Mouse (Mus musculus) fibroblast of lung, adult 2 months (primary cell): ENCODE data around the gene Olfr1265.

ENCODE experiments used
- DNase-seq: peaks from one replicate; pipeline ENCODE4 v3.0.0-alpha.2; 2011; ENCODE audit warnings: low read depth

Olfr1265 gene

DNA sequence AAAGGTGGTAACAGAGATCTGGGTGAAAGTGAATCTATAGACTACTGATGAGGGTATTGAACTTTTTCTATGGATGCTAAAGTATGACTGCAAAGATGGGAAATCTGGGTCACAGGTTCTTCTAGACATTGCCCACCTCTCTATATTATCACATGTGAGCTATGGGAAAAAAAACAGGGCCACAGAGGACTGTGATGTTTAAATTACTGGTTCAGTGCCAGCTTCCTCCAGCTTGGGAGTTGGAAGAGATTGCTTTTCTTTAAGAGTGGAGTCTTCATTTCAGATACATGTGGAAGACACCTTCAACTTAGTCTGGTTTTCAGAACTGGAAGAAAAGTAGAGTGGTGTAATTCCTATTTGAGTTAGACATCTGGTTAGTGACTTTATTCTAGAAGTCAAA, at the start of gene Olfr1265:
Gene Olfr1265, plus strand, starts transcription at position 301 of the 400 bp plus-strand sequence.
- no peak for DNase-seq

- DNase-seq, result no peak
These were observed 44.2 kb upstream of the Olfr1265 start, which contains the start of gene Olfr1261 for GRCm38 (mm10) chr2:89990921-89991320. TSS of gene Olfr1261 (plus strand) at chr2:89991221.

GRCm38 (mm10) chr2:89999845-90000244, 35.3 kb upstream of the Olfr1265 start, which contains the start of gene Olfr1262:
TSS of gene Olfr1262 (plus strand) at chr2:90000145.
- no peak for DNase-seq

- DNase-seq, result no peak
These were observed 23.3 kb upstream of the Olfr1265 start, which contains the start of gene Olfr1263 for GRCm38 (mm10) chr2:90011831-90012230. TSS of gene Olfr1263 (plus strand) at chr2:90012131.

GRCm38 (mm10) chr2:90025477-90025876, 9.7 kb upstream of the Olfr1265 start, which contains the start of gene Olfr1264:
TSS of gene Olfr1264 (minus strand) at chr2:90025577.
- DNase-seq, result no peak

GRCm38 (mm10) chr2:90063494-90063893, 28.4 kb downstream of the Olfr1265 start, which contains the start of gene Olfr140:
TSS of gene Olfr140 (minus strand) at chr2:90063594.
- DNase-seq, result no peak

- DNase-seq, result no peak
These were observed 34.9 kb downstream of the Olfr1265 start for GRCm38 (mm10) chr2:90070065-90070464.
